Mouse (Mus musculus): ENCODE data around the gene Nr1i2. TPM values are rescaled to one million over a fixed set of nuclear protein-coding genes. Genes with fewer than 3 reads are reported as not detected.
"Not testable (repeated sequence)": the region's sequence is repeated elsewhere in the genome, so short reads cannot be mapped to it uniquely, and the experiment has no call there.

Gene Nr1i2
- polyA plus RNA-seq, 1 experiment from 2014 or later, result not detected

- WGBS, result 100% methylated on average over 5 of the region's 5 CpGs
- not testable (repeated sequence) for H3K4me1 ChIP-seq (ENCODE audit: control insufficient read depth, insufficient read depth, low read length); H3K27me3 ChIP-seq (replicated peaks; ENCODE audit: control insufficient read depth, insufficient read depth, low read length); H3K27ac ChIP-seq (replicated peaks; ENCODE audit: low read depth, low read length); H3K9me3 ChIP-seq (ENCODE audit: control insufficient read depth, low read length); H3K4me3 ChIP-seq (ENCODE audit: low read depth, low read length); ATAC-seq (ENCODE audit: low read depth); H3K4me2 ChIP-seq (ENCODE audit: low read depth, low read length); H3K9ac ChIP-seq (ENCODE audit: low read depth, low read length); DNase-seq (ENCODE audit: low spot score)
- H3K36me3 ChIP-seq (ENCODE audit: control insufficient read depth, insufficient read depth, low read length), result peaks cover 45% of the 10 kb centered on the region
Observed at GRCm38 (mm10) chr16:38222491-38222890, 72.1 kb downstream of the Nr1i2 start.

- Histone ChIP-seq H3K4me1 (ENCODE audit: control insufficient read depth, insufficient read depth, low read length) (no peaks in the 10 kb centered on the region), H3K9me3 (ENCODE audit: control insufficient read depth, low read length) (no peaks in the 10 kb centered on the region), H3K27ac (replicated peaks; ENCODE audit: low read depth, low read length) (no peak overlapping the region), H3K9ac (ENCODE audit: low read depth, low read length) (no peak overlapping the region), H3K36me3 (ENCODE audit: control insufficient read depth, insufficient read depth, low read length) (peaks cover 38% of the 10 kb centered on the region), H3K4me2 (ENCODE audit: low read depth, low read length) (no peak overlapping the region), H3K27me3 (replicated peaks; ENCODE audit: control insufficient read depth, insufficient read depth, low read length) (no peaks in the 10 kb centered on the region), H3K4me3 (ENCODE audit: low read depth, low read length) (no peak overlapping the region)
- ATAC-seq (ENCODE audit: low read depth) (no peak; the same call in 1 of the 2 replicates), DNase-seq (ENCODE audit: low spot score) (no peak)
- WGBS, result 80% methylated on average over 7 of the region's 7 CpGs
Observed at GRCm38 (mm10) chr16:38205272-38205671, 89.4 kb downstream of the Nr1i2 start.

Other genes with a start within 250 kb of the Nr1i2 start
- gene Gsk3b, start 205.8 kb downstream of the Nr1i2 start, polyA plus RNA-seq (2014; fragmentation: Nextera tagmentation; extraction: Ambion mirVana), result 54.2 and 60.3 TPM in 2 replicates
- gene Maats1, start 47.3 kb upstream of the Nr1i2 start, polyA plus RNA-seq (2014; fragmentation: Nextera tagmentation; extraction: Ambion mirVana), result 0.62 and 1.8 TPM in 2 replicates
- gene Cox17, start 52.2 kb upstream of the Nr1i2 start, polyA plus RNA-seq (2014; fragmentation: Nextera tagmentation; extraction: Ambion mirVana), result 133 and 168 TPM in 2 replicates
- gene Gm21987, start 52.2 kb upstream of the Nr1i2 start, polyA plus RNA-seq (2014; fragmentation: Nextera tagmentation; extraction: Ambion mirVana), result not detected in 2 replicates
- 7.6 and 12.8 TPM in 2 replicates for gene Popdc2, start 67.4 kb upstream of the Nr1i2 start, polyA plus RNA-seq (2014; fragmentation: Nextera tagmentation; extraction: Ambion mirVana)
- 0.58 and 1.1 TPM in 2 replicates for gene Pla1a, start 138.3 kb upstream of the Nr1i2 start, polyA plus RNA-seq (2014; fragmentation: Nextera tagmentation; extraction: Ambion mirVana)
- gene Adprh, start 157.9 kb upstream of the Nr1i2 start, polyA plus RNA-seq (2014; fragmentation: Nextera tagmentation; extraction: Ambion mirVana), result 95.5 and 106 TPM in 2 replicates
- gene Cd80, start 160.7 kb upstream of the Nr1i2 start, polyA plus RNA-seq (2014; fragmentation: Nextera tagmentation; extraction: Ambion mirVana), result 0.46 and 0.47 TPM in 2 replicates
- gene Timmdc1, start 227.8 kb upstream of the Nr1i2 start, polyA plus RNA-seq (2014; fragmentation: Nextera tagmentation; extraction: Ambion mirVana), result 18.5 and 19.2 TPM in 2 replicates